Mouse (Mus musculus) layer of hippocampus, adult 9-10 months (tissue): ENCODE results near the gene Ppp4r4.
"Not testable (repeated sequence)": the region's sequence is repeated elsewhere in the genome, so short reads cannot be mapped to it uniquely, and the experiment has no call there.

ENCODE experiments used
- DNase-seq: peaks from one replicate; pipeline ENCODE4 v3.0.0; 2022; ENCODE audit warnings: low spot score

Gene Ppp4r4

GRCm38 (mm10) chr12:103532020-103532648 is at the start of gene Ppp4r4:
Gene Ppp4r4, plus strand, starts transcription at chr12:103532283.
- peak; percentile 50 for DNase-seq

- no peak for DNase-seq
Measured at GRCm38 (mm10) chr12:103482781-103483180, 49.3 kb upstream of the Ppp4r4 start.

GRCm38 (mm10) chr12:103484200-103484972 is 47.7 kb upstream of the Ppp4r4 start:
- not testable (repeated sequence) for DNase-seq

- DNase-seq, result no peak
Measured at GRCm38 (mm10) chr12:103486726-103487125, 45.4 kb upstream of the Ppp4r4 start.

- DNase-seq, result no peak
Measured at GRCm38 (mm10) chr12:103487276-103487675, 44.8 kb upstream of the Ppp4r4 start.

GRCm38 (mm10) chr12:103487750-103488149 is 44.3 kb upstream of the Ppp4r4 start:
- DNase-seq, result no peak

- no peak for DNase-seq
Measured at GRCm38 (mm10) chr12:103491091-103491730, 40.9 kb upstream of the Ppp4r4 start.

- DNase-seq, result peak; percentile 83
Measured at GRCm38 (mm10) chr12:103492767-103493166, 39.3 kb upstream of the Ppp4r4 start.

GRCm38 (mm10) chr12:103494486-103494885 is 37.6 kb upstream of the Ppp4r4 start:
- DNase-seq, result no peak

- DNase-seq, result no peak
Measured at GRCm38 (mm10) chr12:103498768-103499167, 33.3 kb upstream of the Ppp4r4 start.

GRCm38 (mm10) chr12:103499261-103499660 is 32.8 kb upstream of the Ppp4r4 start:
- DNase-seq, result no peak

- DNase-seq, result no peak
Measured at GRCm38 (mm10) chr12:103503300-103503699, 28.8 kb upstream of the Ppp4r4 start.

- DNase-seq, result no peak
Measured at GRCm38 (mm10) chr12:103504402-103504801, 27.7 kb upstream of the Ppp4r4 start.

GRCm38 (mm10) chr12:103508346-103508745 is 23.7 kb upstream of the Ppp4r4 start:
- no peak for DNase-seq

- peak; percentile 55 for DNase-seq
Measured at GRCm38 (mm10) chr12:103509893-103510292, 22.2 kb upstream of the Ppp4r4 start.

- DNase-seq, result no peak
Measured at GRCm38 (mm10) chr12:103511586-103511985, 20.5 kb upstream of the Ppp4r4 start.

GRCm38 (mm10) chr12:103513039-103513438 is 19.0 kb upstream of the Ppp4r4 start:
- DNase-seq, result no peak

GRCm38 (mm10) chr12:103513451-103513871 is 18.6 kb upstream of the Ppp4r4 start:
- no peak for DNase-seq

- no peak for DNase-seq
Measured at GRCm38 (mm10) chr12:103514354-103514753, 17.7 kb upstream of the Ppp4r4 start.

- DNase-seq, result no peak
Measured at GRCm38 (mm10) chr12:103515638-103516037, 16.4 kb upstream of the Ppp4r4 start.

GRCm38 (mm10) chr12:103518640-103519039 is 13.4 kb upstream of the Ppp4r4 start:
- no peak for DNase-seq

GRCm38 (mm10) chr12:103530596-103530995 is 1.5 kb upstream of the Ppp4r4 start:
- DNase-seq, result no peak
